Mouse (Mus musculus) thymus, adult 2 months (tissue): Measurements from ENCODE around the gene 5430419D17Rik. TPM values are rescaled to one million over a fixed set of nuclear protein-coding genes. Genes with fewer than 3 reads are reported as not detected.

Experiments used
- DNase-seq: peaks from one replicate; pipeline ENCODE4 v3.0.0; 2021
- H3K27ac ChIP-seq: fragments of 200-500 bp; 2 replicates; pipeline ENCODE4 v1.5.1; 2012; ENCODE audit warnings: low read length, control low read depth; ENCODE audit not compliant: control insufficient read depth, insufficient read depth
- H3K27me3 ChIP-seq: fragments of 200-500 bp; 2 replicates; pipeline ENCODE4 v1.6.1; 2012; ENCODE audit warnings: mild to moderate bottlenecking, low read length, moderate library complexity, mixed read lengths; ENCODE audit not compliant: control insufficient read depth, insufficient read depth
- H3K36me3 ChIP-seq: fragments of 200-500 bp; 2 replicates; pipeline ENCODE4 v1.6.1; 2012; ENCODE audit warnings: mild to moderate bottlenecking, low read length, moderate library complexity; ENCODE audit not compliant: control insufficient read depth, insufficient read depth
- H3K4me1 ChIP-seq: fragments of 200-500 bp; replicated peaks from 2 replicates; pipeline ENCODE4 v1.6.1; 2012; ENCODE audit warnings: low read length; ENCODE audit not compliant: control insufficient read depth, insufficient read depth
- H3K4me3 ChIP-seq: fragments of 200-500 bp; 2 replicates; pipeline ENCODE4 v1.5.1; 2012; ENCODE audit warnings: mild to moderate bottlenecking, low read length, control low read depth, moderate library complexity; ENCODE audit not compliant: control insufficient read depth, insufficient read depth
- CTCF ChIP-seq: fragments of 200-500 bp; IDR thresholded peaks from 2 replicates; pipeline ENCODE4 v1.5.1; 2012; ENCODE audit warnings: mild to moderate bottlenecking, control low read depth, low read length, moderate library complexity, borderline replicate concordance; ENCODE audit not compliant: control insufficient read depth, poor library complexity, insufficient read depth; ENCODE audit errors: extremely low read depth
- POLR2A ChIP-seq: fragments of 200-500 bp; IDR thresholded peaks from 2 replicates; pipeline ENCODE4 v1.6.1; 2012; ENCODE audit warnings: mild to moderate bottlenecking, low read length, control low read depth, moderate library complexity; ENCODE audit not compliant: control insufficient read depth, poor library complexity, insufficient read depth; ENCODE audit errors: extremely low read depth
- WGBS: fragments of 180-500 bp; shearing (Covaris S2); methylation state at CpG from one replicate; pipeline ENCODE4 v1.1.7; 2018; 5-methylcytosine and 5-hydroxymethylcytosine counted together
- polyA plus RNA-seq: library from polyadenylated mRNA; depleted of rRNA; stranded (reverse); fragments of >200 nt; gene quantifications from 2 replicates; pipeline ENCODE4 v1.2.3, GENCODE M21; 2012

The 5430419D17Rik gene
- polyA plus RNA-seq, 1 experiment = 0.26 TPM

GRCm38 (mm10) chr7:131236091-131236490 lies 61.9 kb downstream of the 5430419D17Rik start:
- no peaks in the 10 kb centered on the region for H3K4me1 ChIP-seq
- no peaks in the 10 kb centered on the region for H3K27me3 ChIP-seq
- H3K27ac ChIP-seq = no peak overlapping the region
- H3K36me3 ChIP-seq = no peaks in the 10 kb centered on the region
- TF ChIP-seq CTCF (no peak), POLR2A (no peak)
- no peak overlapping the region for H3K4me3 ChIP-seq
- no peak for DNase-seq

- TF ChIP-seq POLR2A = no peak
- no peak for TF ChIP-seq CTCF
- Histone ChIP-seq H3K36me3 (no peaks in the 10 kb centered on the region), H3K4me3 (no peak overlapping the region), H3K27ac (no peak overlapping the region), H3K27me3 (no peaks in the 10 kb centered on the region), H3K4me1 (no peaks in the 10 kb centered on the region)
- WGBS = 33% methylated on average over 1 of the region's 1 CpGs
- no peak for DNase-seq
Observed at GRCm38 (mm10) chr7:131244993-131245392, 70.8 kb downstream of the 5430419D17Rik start.

- no peak overlapping the region for H3K4me3 ChIP-seq
- H3K27me3 ChIP-seq = no peaks in the 10 kb centered on the region
- no peak overlapping the region for H3K27ac ChIP-seq
- no peaks in the 10 kb centered on the region for H3K4me1 ChIP-seq
- H3K36me3 ChIP-seq = no peaks in the 10 kb centered on the region
- TF ChIP-seq POLR2A (no peak), CTCF (no peak)
- WGBS = 94% methylated on average over 5 of the region's 5 CpGs
- no peak for DNase-seq
Observed at GRCm38 (mm10) chr7:131256841-131257240, 82.6 kb downstream of the 5430419D17Rik start.

GRCm38 (mm10) chr7:131257309-131257708 lies 83.1 kb downstream of the 5430419D17Rik start:
- no peak overlapping the region for H3K27ac ChIP-seq
- WGBS = 64% methylated on average over 1 of the region's 1 CpGs
- H3K36me3 ChIP-seq = no peaks in the 10 kb centered on the region
- DNase-seq = no peak
- no peak overlapping the region for H3K4me3 ChIP-seq
- no peaks in the 10 kb centered on the region for H3K27me3 ChIP-seq
- H3K4me1 ChIP-seq = no peaks in the 10 kb centered on the region
- no peak for TF ChIP-seq CTCF
- TF ChIP-seq POLR2A = no peak

- H3K4me1 ChIP-seq = no peaks in the 10 kb centered on the region
- no peaks in the 10 kb centered on the region for H3K27me3 ChIP-seq
- no peak overlapping the region for H3K27ac ChIP-seq
- no peaks in the 10 kb centered on the region for H3K36me3 ChIP-seq
- DNase-seq = no peak
- TF ChIP-seq CTCF (no peak), POLR2A (no peak)
- WGBS = 70% methylated on average over 6 of the region's 6 CpGs
- no peak overlapping the region for H3K4me3 ChIP-seq
Observed at GRCm38 (mm10) chr7:131260946-131261345, 86.7 kb downstream of the 5430419D17Rik start.

- no peak for DNase-seq
- WGBS = 90% methylated on average over 4 of the region's 4 CpGs
- TF ChIP-seq CTCF (no peak), POLR2A (no peak)
- Histone ChIP-seq H3K36me3 (no peaks in the 10 kb centered on the region), H3K4me3 (no peak overlapping the region), H3K4me1 (no peaks in the 10 kb centered on the region), H3K27me3 (no peaks in the 10 kb centered on the region), H3K27ac (no peak overlapping the region)
Observed at GRCm38 (mm10) chr7:131264251-131264650, 90.0 kb downstream of the 5430419D17Rik start.

- no peak for TF ChIP-seq CTCF
- no peak for TF ChIP-seq POLR2A
- WGBS = 75% methylated on average over 4 of the region's 4 CpGs
- no peak for DNase-seq
- no peaks in the 10 kb centered on the region for H3K36me3 ChIP-seq
- no peak overlapping the region for H3K27ac ChIP-seq
- no peaks in the 10 kb centered on the region for H3K27me3 ChIP-seq
- H3K4me3 ChIP-seq = no peak overlapping the region
- H3K4me1 ChIP-seq = no peaks in the 10 kb centered on the region
Observed at GRCm38 (mm10) chr7:131265851-131266250, 91.6 kb downstream of the 5430419D17Rik start.
